Mouse (Mus musculus) hindbrain, embryonic 15.5 days (tissue): Measurements from ENCODE around the gene H1foo. TPM values are rescaled to one million over a fixed set of nuclear protein-coding genes. Genes with fewer than 3 reads are reported as not detected.

Source experiments
- ATAC-seq: fragments of 200-750 bp; cut with Nextera tagmentation; 2 replicates; pipeline ENCODE4 v1.8.0; 2017; ENCODE audit warnings: low read depth, moderate number of reproducible peaks, moderate TSS enrichment; ENCODE audit not compliant: low FRiP score
- H3K27ac ChIP-seq: fragments of 300-500 bp; sonication (generic); replicated peaks from 2 replicates; pipeline ENCODE4 v1.5.1; 2015; ENCODE audit warnings: mild to moderate bottlenecking, inconsistent platforms
- H3K27me3 ChIP-seq: fragments of 300-500 bp; sonication (generic); 2 replicates; pipeline ENCODE4 v1.6.1; 2015; ENCODE audit warnings: control low read depth, inconsistent platforms
- H3K36me3 ChIP-seq: fragments of 300-500 bp; sonication (generic); 2 replicates; pipeline ENCODE4 v1.6.1; 2015; ENCODE audit warnings: control low read depth, inconsistent platforms
- H3K4me1 ChIP-seq: fragments of 300-500 bp; sonication (generic); replicated peaks from 2 replicates; pipeline ENCODE4 v1.6.1; 2015; ENCODE audit warnings: control low read depth, inconsistent platforms
- H3K4me2 ChIP-seq: fragments of 300-500 bp; sonication (generic); 2 replicates; pipeline ENCODE4 v1.6.1; 2015; ENCODE audit warnings: moderate library complexity, mild to moderate bottlenecking, inconsistent platforms
- H3K4me3 ChIP-seq: fragments of 300-500 bp; sonication (generic); 2 replicates; pipeline ENCODE4 v1.5.1; 2015; ENCODE audit warnings: mild to moderate bottlenecking, inconsistent platforms
- H3K9ac ChIP-seq: fragments of 300-500 bp; sonication (generic); 2 replicates; pipeline ENCODE4 v1.6.1; 2015; ENCODE audit warnings: inconsistent platforms
- H3K9me3 ChIP-seq: fragments of 300-500 bp; sonication (generic); 2 replicates; pipeline ENCODE4 v1.6.1; 2016; ENCODE audit warnings: control low read depth, inconsistent platforms
- WGBS: fragments of 180-500 bp; shearing (Covaris S2); methylation state at CpG from one replicate; pipeline ENCODE4 v1.1.7; 2015; 5-methylcytosine and 5-hydroxymethylcytosine counted together
- polyA plus RNA-seq: library from polyadenylated mRNA; unstranded; fragments of >200 nt; fragmentation: Nextera tagmentation; extraction: Ambion mirVana; gene quantifications from 2 replicates; pipeline ENCODE4 v1.2.1, GENCODE M21; 2015

The H1foo gene
- polyA plus RNA-seq, 1 experiment from 2014 or later = not detected

DNA sequence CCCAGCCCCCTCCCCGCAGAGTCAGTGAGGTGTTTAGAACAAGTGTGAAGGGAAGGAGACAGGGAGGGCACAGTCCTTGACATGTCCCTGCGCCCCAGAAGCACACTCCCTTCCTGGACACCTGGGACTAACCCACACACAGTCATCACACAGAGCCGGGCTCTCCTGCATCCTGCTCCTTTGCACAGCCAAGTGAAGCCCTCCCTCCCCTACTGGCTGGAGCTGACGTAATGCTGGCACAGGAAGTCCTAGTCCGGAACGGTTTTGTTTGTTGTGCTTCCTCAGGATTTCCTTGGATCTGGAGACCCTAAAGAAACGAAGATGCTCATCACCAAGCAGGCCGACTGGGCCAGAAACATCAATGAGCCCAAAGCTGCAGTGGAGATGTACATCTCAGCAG, 34.8 kb upstream of the H1foo start:
- peaks cover 9% of the 10 kb centered on the region for H3K36me3 ChIP-seq
- no peak overlapping the region for H3K9ac ChIP-seq
- H3K4me3 ChIP-seq = no peak overlapping the region
- peaks cover 14% of the 10 kb centered on the region for H3K4me1 ChIP-seq
- no peak overlapping the region for H3K4me2 ChIP-seq
- H3K27ac ChIP-seq = no peak overlapping the region
- no peaks in the 10 kb centered on the region for H3K27me3 ChIP-seq
- ATAC-seq = no peak
- no peaks in the 10 kb centered on the region for H3K9me3 ChIP-seq
- 75% methylated on average over 8 of the region's 8 CpGs for WGBS

- Histone ChIP-seq H3K36me3 (peaks cover 9% of the 10 kb centered on the region), H3K4me1 (peaks cover 24% of the 10 kb centered on the region), H3K9ac (no peak overlapping the region), H3K9me3 (no peaks in the 10 kb centered on the region), H3K27ac (no peak overlapping the region), H3K27me3 (no peaks in the 10 kb centered on the region), H3K4me2 (no peak overlapping the region), H3K4me3 (no peak overlapping the region)
- no peak for ATAC-seq
- WGBS = 84% methylated on average over 6 of the region's 6 CpGs
These were observed 33.0 kb upstream of the H1foo start for GRCm38 (mm10) chr6:115911763-115912162.

DNA sequence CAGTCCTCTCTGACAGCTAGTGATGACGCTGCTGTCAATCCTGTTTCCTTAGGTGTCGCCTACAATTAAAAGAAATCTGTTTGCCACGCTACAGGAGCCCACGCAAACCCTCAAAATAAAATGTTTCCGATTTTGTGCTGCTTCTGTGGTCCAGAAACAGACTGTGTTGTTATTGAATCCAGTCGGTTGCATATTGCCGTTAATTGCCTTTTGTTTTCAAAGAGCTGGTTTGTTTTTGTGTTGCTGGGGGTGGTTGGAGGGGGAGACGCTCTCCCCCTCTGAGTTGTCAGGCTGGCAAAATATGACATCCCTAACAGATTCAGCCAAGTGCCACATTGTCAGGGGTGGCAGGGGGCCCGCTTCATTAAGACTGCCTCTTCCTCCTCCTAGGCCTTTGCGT, 31.3 kb upstream of the H1foo start:
- Histone ChIP-seq H3K27me3 (no peaks in the 10 kb centered on the region), H3K4me3 (no peak overlapping the region), H3K9ac (no peak overlapping the region), H3K36me3 (peaks cover 4% of the 10 kb centered on the region; the same call in 1 of the 2 replicates), H3K4me2 (no peak overlapping the region), H3K27ac (peak overlapping the region; percentile 58; the same call in 1 of the 2 replicates), H3K9me3 (no peaks in the 10 kb centered on the region), H3K4me1 (peaks cover 24% of the 10 kb centered on the region)
- WGBS = 85% methylated on average over 10 of the region's 10 CpGs
- no peak for ATAC-seq

DNA sequence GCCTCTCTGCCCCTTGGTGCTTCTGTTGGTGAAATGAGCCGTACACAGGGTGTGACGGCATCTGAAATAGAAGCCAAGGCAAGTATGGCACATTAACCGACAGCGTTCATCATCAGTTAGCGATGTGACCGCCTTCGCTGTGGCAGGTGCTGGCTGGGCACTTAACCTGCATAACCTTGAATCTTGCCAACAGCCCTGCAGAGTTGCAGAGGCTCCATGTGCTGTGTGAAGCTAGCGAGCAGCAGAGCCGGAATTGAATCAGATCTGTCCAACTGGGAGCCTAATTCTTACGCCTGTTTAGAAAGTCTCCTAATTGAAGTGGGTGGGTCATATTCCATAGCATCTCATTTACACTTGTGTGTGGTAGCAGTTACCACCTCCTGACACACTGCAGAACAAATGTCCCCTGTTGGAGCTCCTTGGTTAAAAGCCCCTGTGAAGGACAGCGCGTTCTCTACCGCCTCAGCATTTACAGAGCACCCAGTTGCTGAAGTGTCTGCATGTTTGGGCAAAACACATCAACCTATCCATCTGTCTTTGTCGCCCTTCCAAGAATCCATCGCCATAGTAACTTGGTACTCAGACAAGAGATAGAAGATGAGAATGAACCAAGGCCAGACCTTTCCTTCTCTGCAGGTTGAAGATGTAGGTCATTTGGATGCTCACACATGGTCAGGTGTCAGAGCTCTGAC, 30.1 kb upstream of the H1foo start:
- H3K36me3 ChIP-seq = peaks cover 4% of the 10 kb centered on the region; the same call in 1 of the 2 replicates
- peak overlapping the region; percentile 58 for H3K27ac ChIP-seq
- WGBS = 60% methylated on average over 15 of the region's 15 CpGs
- no peak overlapping the region for H3K4me2 ChIP-seq
- no peak overlapping the region for H3K9ac ChIP-seq
- no peaks in the 10 kb centered on the region for H3K27me3 ChIP-seq
- peaks cover 24% of the 10 kb centered on the region for H3K4me1 ChIP-seq
- peak; percentile 55; the same call in 1 of the 2 replicates for ATAC-seq
- H3K9me3 ChIP-seq = no peaks in the 10 kb centered on the region
- no peak overlapping the region for H3K4me3 ChIP-seq

DNA sequence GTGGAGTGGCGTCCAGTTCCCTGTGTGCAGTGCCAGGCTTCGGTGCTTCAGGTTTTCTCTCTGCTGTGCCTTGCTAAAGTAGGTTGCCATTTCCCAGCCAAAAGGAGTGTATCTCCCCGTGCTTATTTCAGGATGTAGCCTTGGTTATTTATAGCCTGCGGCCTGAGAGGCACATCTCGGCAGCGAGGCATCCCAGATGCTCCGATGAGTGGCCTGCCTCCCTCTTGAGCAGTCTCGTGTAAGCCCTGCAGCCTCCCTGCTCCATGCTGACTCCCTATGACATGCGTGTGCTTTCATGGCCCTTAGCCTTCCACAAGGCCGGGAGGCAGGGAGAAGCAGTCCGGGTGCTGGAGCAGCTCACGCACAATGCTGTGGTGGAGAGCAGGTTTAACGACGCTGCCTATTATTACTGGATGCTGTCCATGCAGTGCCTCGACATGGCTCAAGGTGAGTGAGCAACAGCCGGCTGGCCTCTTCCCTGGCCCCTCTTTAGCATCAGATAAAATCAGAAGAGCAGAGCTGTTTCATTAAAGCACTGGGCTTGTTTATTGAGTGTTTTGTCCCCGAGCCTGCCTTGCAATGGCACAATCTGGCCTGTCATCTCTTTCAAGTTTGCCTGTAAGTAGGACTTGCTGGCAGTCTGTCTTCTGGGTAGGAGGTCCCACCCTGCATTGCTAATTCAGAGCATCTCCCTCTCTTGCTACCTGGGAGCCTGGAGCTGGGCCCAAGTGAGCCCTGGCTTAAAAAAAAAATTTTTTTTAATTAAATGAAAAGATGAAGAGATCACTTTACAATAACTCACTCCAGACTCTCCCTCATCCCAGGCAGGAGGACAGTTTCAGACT, 28.9 kb upstream of the H1foo start:
- H3K36me3 ChIP-seq = no peaks in the 10 kb centered on the region
- ATAC-seq = no peak
- H3K9me3 ChIP-seq = no peaks in the 10 kb centered on the region
- H3K4me3 ChIP-seq = no peak overlapping the region
- H3K27ac ChIP-seq = peak overlapping the region; percentile 58
- WGBS = 67% methylated on average over 17 of the region's 17 CpGs
- no peaks in the 10 kb centered on the region for H3K27me3 ChIP-seq
- H3K4me2 ChIP-seq = no peak overlapping the region
- H3K4me1 ChIP-seq = peaks cover 24% of the 10 kb centered on the region
- no peak overlapping the region for H3K9ac ChIP-seq

DNA sequence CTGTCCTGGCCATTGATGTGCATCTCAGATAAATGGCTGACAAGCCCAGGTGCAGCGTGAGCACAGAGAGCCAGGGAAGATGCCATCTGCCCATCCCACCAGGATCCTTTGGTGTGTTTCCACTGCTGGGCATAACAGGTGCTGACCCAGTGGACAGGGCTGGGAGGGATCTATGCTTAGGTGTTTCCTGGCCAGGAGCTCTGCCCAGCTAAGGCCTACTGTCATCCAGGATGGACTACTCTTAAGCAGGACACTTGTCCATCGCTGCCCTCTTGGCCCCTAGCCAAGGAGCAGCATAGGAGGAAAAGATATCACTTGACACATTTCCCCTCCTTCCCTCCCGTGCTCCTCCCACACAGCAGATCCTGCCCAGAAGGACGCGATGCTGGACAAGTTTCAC, 28.1 kb upstream of the H1foo start:
- no peak overlapping the region for H3K9ac ChIP-seq
- no peak overlapping the region for H3K4me2 ChIP-seq
- H3K4me3 ChIP-seq = no peak overlapping the region
- no peaks in the 10 kb centered on the region for H3K36me3 ChIP-seq
- WGBS = 87% methylated on average over 5 of the region's 5 CpGs
- ATAC-seq = no peak
- H3K27ac ChIP-seq = 0 out of 2 replicates have a peak overlapping the region, but pooled peaks have one; percentile 21
- H3K27me3 ChIP-seq = no peaks in the 10 kb centered on the region
- peaks cover 24% of the 10 kb centered on the region for H3K4me1 ChIP-seq
- no peaks in the 10 kb centered on the region for H3K9me3 ChIP-seq

- ATAC-seq = no peak
- no peak overlapping the region for H3K9ac ChIP-seq
- no peaks in the 10 kb centered on the region for H3K36me3 ChIP-seq
- H3K4me3 ChIP-seq = no peak overlapping the region
- peaks cover 23% of the 10 kb centered on the region for H3K4me1 ChIP-seq
- H3K4me2 ChIP-seq = no peak overlapping the region
- no peaks in the 10 kb centered on the region for H3K27me3 ChIP-seq
- H3K27ac ChIP-seq = no peak overlapping the region
- WGBS = 91% methylated on average over 1 of the region's 1 CpGs
- no peaks in the 10 kb centered on the region for H3K9me3 ChIP-seq
These were observed 26.1 kb upstream of the H1foo start for GRCm38 (mm10) chr6:115918615-115919014.

DNA sequence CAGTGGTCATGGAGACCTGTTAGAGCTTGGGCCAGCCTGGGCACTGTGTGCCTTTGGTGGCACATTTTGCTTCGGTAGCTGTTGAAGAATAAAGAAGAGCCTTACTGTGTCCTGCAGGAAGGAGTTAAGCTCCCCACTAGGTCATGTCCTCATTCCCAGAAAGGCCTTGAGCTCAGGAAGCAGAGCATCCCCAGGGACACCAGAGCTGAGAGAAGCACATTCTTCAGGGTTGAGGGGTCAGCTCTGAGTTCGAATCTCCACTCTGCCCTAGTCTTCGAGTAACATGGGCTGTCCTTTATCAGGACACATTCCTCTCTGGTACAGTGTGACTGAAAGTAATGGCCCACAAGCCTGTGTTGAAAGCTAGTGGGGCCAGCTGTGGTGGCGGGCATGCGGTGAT, 24.9 kb upstream of the H1foo start:
- 90% methylated on average over 5 of the region's 5 CpGs for WGBS
- H3K4me1 ChIP-seq = peaks cover 11% of the 10 kb centered on the region
- no peak for ATAC-seq

GRCm38 (mm10) chr6:115924829-115925228, 19.9 kb upstream of the H1foo start:
- WGBS = 63% methylated on average over 6 of the region's 6 CpGs
- H3K9me3 ChIP-seq = no peaks in the 10 kb centered on the region

More for the DNA sequence above, 24.9 kb upstream of the H1foo start:
- Histone ChIP-seq H3K36me3 (no peaks in the 10 kb centered on the region), H3K9ac (no peak overlapping the region), H3K4me3 (no peak overlapping the region), H3K27ac (no peak overlapping the region), H3K9me3 (no peaks in the 10 kb centered on the region), H3K4me2 (no peak overlapping the region), H3K27me3 (no peaks in the 10 kb centered on the region)

GRCm38 (mm10) chr6:115926416-115926815, 18.3 kb upstream of the H1foo start:
- peaks cover 15% of the 10 kb centered on the region for H3K4me1 ChIP-seq
- no peak overlapping the region for H3K27ac ChIP-seq
- 53% methylated on average over 10 of the region's 10 CpGs for WGBS

More at GRCm38 (mm10) chr6:115924829-115925228, 19.9 kb upstream of the H1foo start:
- Histone ChIP-seq H3K27me3 (no peaks in the 10 kb centered on the region), H3K9ac (no peak overlapping the region), H3K4me3 (no peak overlapping the region), H3K36me3 (no peaks in the 10 kb centered on the region), H3K27ac (no peak overlapping the region), H3K4me1 (peaks cover 15% of the 10 kb centered on the region), H3K4me2 (no peak overlapping the region)
- ATAC-seq = no peak

DNA sequence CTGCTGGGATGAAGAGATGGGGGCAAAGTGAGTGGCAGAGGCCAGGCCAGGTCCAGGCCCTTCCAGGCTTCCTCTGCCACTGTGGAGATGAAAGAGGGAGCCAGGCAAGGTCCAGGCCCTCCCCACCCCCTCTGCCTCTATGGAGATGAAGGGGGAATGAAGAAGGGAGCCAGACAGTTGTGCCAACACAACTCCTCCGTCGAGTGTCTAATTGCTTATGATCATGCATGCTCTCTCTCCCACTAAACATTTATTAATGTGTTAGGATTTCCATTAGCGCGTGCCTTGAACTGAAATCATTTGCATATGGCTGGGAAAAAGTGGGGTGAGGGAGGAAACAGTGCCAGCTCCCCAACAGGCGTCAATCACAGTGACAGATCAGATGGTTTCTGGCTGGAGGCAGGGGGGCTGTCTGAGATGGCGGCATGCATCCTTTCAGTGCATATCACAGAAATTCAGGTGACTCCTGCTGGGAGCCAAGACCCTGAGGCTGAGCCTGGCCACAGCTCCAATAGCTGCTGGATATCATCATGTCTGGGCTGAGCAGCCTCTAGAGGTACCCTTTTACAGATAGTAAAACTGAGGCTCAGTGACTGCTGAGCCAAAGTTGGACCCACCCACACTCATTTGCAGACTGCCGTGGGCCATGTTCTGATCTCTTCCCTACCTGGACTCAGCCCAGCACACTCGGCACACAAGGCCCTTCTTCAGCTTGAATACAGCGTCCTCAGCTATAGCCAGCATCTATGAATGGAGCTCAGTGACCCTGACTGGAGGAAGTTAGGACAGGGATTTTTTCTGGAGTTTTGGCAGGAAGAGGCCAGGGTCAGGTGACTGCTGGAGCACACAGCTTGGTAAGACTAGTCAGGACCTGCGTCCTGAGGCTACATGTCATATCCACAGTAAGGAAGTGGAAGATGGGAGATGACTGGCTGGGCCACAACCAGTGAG, 17.2 kb upstream of the H1foo start:
- Histone ChIP-seq H3K27ac (no peak overlapping the region), H3K27me3 (no peaks in the 10 kb centered on the region), H3K4me1 (peaks cover 15% of the 10 kb centered on the region), H3K36me3 (no peaks in the 10 kb centered on the region), H3K9ac (no peak overlapping the region), H3K4me2 (no peak overlapping the region), H3K4me3 (no peak overlapping the region), H3K9me3 (no peaks in the 10 kb centered on the region)
- 56% methylated on average over 10 of the region's 10 CpGs for WGBS
- ATAC-seq = peak; percentile 19; the same call in 1 of the 2 replicates

More at GRCm38 (mm10) chr6:115926416-115926815, 18.3 kb upstream of the H1foo start:
- ATAC-seq = no peak
- Histone ChIP-seq H3K4me2 (no peak overlapping the region), H3K36me3 (no peaks in the 10 kb centered on the region), H3K9me3 (no peaks in the 10 kb centered on the region), H3K9ac (no peak overlapping the region), H3K4me3 (no peak overlapping the region), H3K27me3 (no peaks in the 10 kb centered on the region)
